Mouse (Mus musculus): ENCODE data around the gene Ntm. TPM values are rescaled to one million over a fixed set of nuclear protein-coding genes. Genes with fewer than 3 reads are reported as not detected.
A peak's percentile ranks its signal among the peaks of the same experiment; 100 is the strongest.

Gene Ntm
- polyA plus RNA-seq, 1 experiment from 2014 or later: 267 TPM

GRCm38 (mm10) chr9:29534773-29535172, 428.2 kb downstream of the Ntm start:
- WGBS: 54% methylated on average over 6 of the region's 6 CpGs

GRCm38 (mm10) chr9:29534304-29534703, 428.6 kb downstream of the Ntm start:
- no peak overlapping the region for H3K4me2 ChIP-seq (ENCODE audit: low read length)
- H3K9me3 ChIP-seq (replicated peaks; ENCODE audit: control insufficient read depth, low read length, poor library complexity, severe bottlenecking): no peaks in the 10 kb centered on the region
- no peak overlapping the region for H3K27ac ChIP-seq (ENCODE audit: low read length)
- H3K4me3 ChIP-seq (ENCODE audit: low read depth, low read length): no peak overlapping the region
- no peaks in the 10 kb centered on the region for H3K36me3 ChIP-seq (ENCODE audit: control insufficient read depth, insufficient read depth, low read length)
- WGBS: 31% methylated on average over 7 of the region's 7 CpGs
- H3K4me1 ChIP-seq (ENCODE audit: control insufficient read depth, insufficient read depth, low read length): peaks cover 8% of the 10 kb centered on the region
- no peak overlapping the region for H3K9ac ChIP-seq (ENCODE audit: low read depth, low read length)
- ATAC-seq: no peak
- no peaks in the 10 kb centered on the region for H3K27me3 ChIP-seq (ENCODE audit: control insufficient read depth, insufficient read depth, low read depth, low read length)

More at GRCm38 (mm10) chr9:29534773-29535172, 428.2 kb downstream of the Ntm start:
- Histone ChIP-seq H3K27me3 (ENCODE audit: control insufficient read depth, insufficient read depth, low read depth, low read length) (no peaks in the 10 kb centered on the region), H3K4me1 (ENCODE audit: control insufficient read depth, insufficient read depth, low read length) (peaks cover 8% of the 10 kb centered on the region), H3K36me3 (ENCODE audit: control insufficient read depth, insufficient read depth, low read length) (no peaks in the 10 kb centered on the region), H3K4me2 (ENCODE audit: low read length) (no peak overlapping the region), H3K9ac (ENCODE audit: low read depth, low read length) (no peak overlapping the region), H3K9me3 (replicated peaks; ENCODE audit: control insufficient read depth, low read length, poor library complexity, severe bottlenecking) (no peaks in the 10 kb centered on the region), H3K27ac (ENCODE audit: low read length) (no peak overlapping the region), H3K4me3 (ENCODE audit: low read depth, low read length) (no peak overlapping the region)
- no peak for ATAC-seq

- 19% methylated on average over 1 of the region's 1 CpGs for WGBS
- H3K27me3 ChIP-seq (ENCODE audit: control insufficient read depth, insufficient read depth, low read depth, low read length): no peaks in the 10 kb centered on the region
- no peak overlapping the region for H3K4me2 ChIP-seq (ENCODE audit: low read length)
- H3K4me1 ChIP-seq (ENCODE audit: control insufficient read depth, insufficient read depth, low read length): peaks cover 8% of the 10 kb centered on the region
- no peak overlapping the region for H3K4me3 ChIP-seq (ENCODE audit: low read depth, low read length)
- no peaks in the 10 kb centered on the region for H3K36me3 ChIP-seq (ENCODE audit: control insufficient read depth, insufficient read depth, low read length)
- H3K27ac ChIP-seq (ENCODE audit: low read length): no peak overlapping the region
- no peak for ATAC-seq
- no peaks in the 10 kb centered on the region for H3K9me3 ChIP-seq (replicated peaks; ENCODE audit: control insufficient read depth, low read length, poor library complexity, severe bottlenecking)
- H3K9ac ChIP-seq (ENCODE audit: low read depth, low read length): no peak overlapping the region
Observed at GRCm38 (mm10) chr9:29533556-29533955, 429.4 kb downstream of the Ntm start.

- no peak for ATAC-seq
- H3K36me3 ChIP-seq (ENCODE audit: control insufficient read depth, insufficient read depth, low read length): no peaks in the 10 kb centered on the region
- H3K9me3 ChIP-seq (replicated peaks; ENCODE audit: control insufficient read depth, low read length, poor library complexity, severe bottlenecking): no peaks in the 10 kb centered on the region
- no peak overlapping the region for H3K4me2 ChIP-seq (ENCODE audit: low read length)
- 86% methylated on average over 6 of the region's 6 CpGs for WGBS
- H3K4me1 ChIP-seq (ENCODE audit: control insufficient read depth, insufficient read depth, low read length): peaks cover 8% of the 10 kb centered on the region
- H3K4me3 ChIP-seq (ENCODE audit: low read depth, low read length): no peak overlapping the region
- H3K9ac ChIP-seq (ENCODE audit: low read depth, low read length): no peak overlapping the region
- H3K27me3 ChIP-seq (ENCODE audit: control insufficient read depth, insufficient read depth, low read depth, low read length): no peaks in the 10 kb centered on the region
- H3K27ac ChIP-seq (ENCODE audit: low read length): no peak overlapping the region
Observed at GRCm38 (mm10) chr9:29531147-29531917, 431.6 kb downstream of the Ntm start.

- Histone ChIP-seq H3K27ac (ENCODE audit: low read length) (no peak overlapping the region), H3K4me1 (ENCODE audit: control insufficient read depth, insufficient read depth, low read length) (peaks cover 12% of the 10 kb centered on the region), H3K36me3 (ENCODE audit: control insufficient read depth, insufficient read depth, low read length) (no peaks in the 10 kb centered on the region), H3K9ac (ENCODE audit: low read depth, low read length) (no peak overlapping the region), H3K9me3 (replicated peaks; ENCODE audit: control insufficient read depth, low read length, poor library complexity, severe bottlenecking) (no peaks in the 10 kb centered on the region), H3K4me2 (ENCODE audit: low read length) (no peak overlapping the region), H3K27me3 (ENCODE audit: control insufficient read depth, insufficient read depth, low read depth, low read length) (no peaks in the 10 kb centered on the region; the same call in 1 of the 2 replicates), H3K4me3 (ENCODE audit: low read depth, low read length) (no peak overlapping the region)
- WGBS: 61% methylated on average over 1 of the region's 1 CpGs
- no peak for ATAC-seq
Observed at GRCm38 (mm10) chr9:29524109-29524508, 438.8 kb downstream of the Ntm start.

- no peak overlapping the region for H3K4me3 ChIP-seq (ENCODE audit: low read depth, low read length)
- no peaks in the 10 kb centered on the region; the same call in 1 of the 2 replicates for H3K27me3 ChIP-seq (ENCODE audit: control insufficient read depth, insufficient read depth, low read depth, low read length)
- H3K4me2 ChIP-seq (ENCODE audit: low read length): no peak overlapping the region
- H3K36me3 ChIP-seq (ENCODE audit: control insufficient read depth, insufficient read depth, low read length): no peaks in the 10 kb centered on the region
- WGBS: 54% methylated on average over 3 of the region's 3 CpGs
- peak overlapping the region; percentile 35 for H3K27ac ChIP-seq (ENCODE audit: low read length)
- H3K9ac ChIP-seq (ENCODE audit: low read depth, low read length): no peak overlapping the region
- H3K4me1 ChIP-seq (ENCODE audit: control insufficient read depth, insufficient read depth, low read length): peaks cover 16% of the 10 kb centered on the region
- H3K9me3 ChIP-seq (replicated peaks; ENCODE audit: control insufficient read depth, low read length, poor library complexity, severe bottlenecking): no peaks in the 10 kb centered on the region
- ATAC-seq: peak; percentile 90
Observed at GRCm38 (mm10) chr9:29523221-29523620, 439.7 kb downstream of the Ntm start.

- ATAC-seq: no peak
- peak overlapping the region; percentile 63 for H3K27ac ChIP-seq (ENCODE audit: low read length)
- H3K36me3 ChIP-seq (ENCODE audit: control insufficient read depth, insufficient read depth, low read length): no peaks in the 10 kb centered on the region
- H3K4me2 ChIP-seq (ENCODE audit: low read length): no peak overlapping the region
- H3K9ac ChIP-seq (ENCODE audit: low read depth, low read length): no peak overlapping the region
- 50% methylated on average over 2 of the region's 2 CpGs for WGBS
- no peaks in the 10 kb centered on the region for H3K9me3 ChIP-seq (replicated peaks; ENCODE audit: control insufficient read depth, low read length, poor library complexity, severe bottlenecking)
- no peaks in the 10 kb centered on the region; the same call in 1 of the 2 replicates for H3K27me3 ChIP-seq (ENCODE audit: control insufficient read depth, insufficient read depth, low read depth, low read length)
- H3K4me3 ChIP-seq (ENCODE audit: low read depth, low read length): no peak overlapping the region
- H3K4me1 ChIP-seq (ENCODE audit: control insufficient read depth, insufficient read depth, low read length): peaks cover 28% of the 10 kb centered on the region
Observed at GRCm38 (mm10) chr9:29519181-29519580, 443.8 kb downstream of the Ntm start.

GRCm38 (mm10) chr9:29516688-29517087, 446.3 kb downstream of the Ntm start:
- Histone ChIP-seq H3K9ac (ENCODE audit: low read depth, low read length) (no peak overlapping the region), H3K27ac (ENCODE audit: low read length) (no peak overlapping the region), H3K4me2 (ENCODE audit: low read length) (no peak overlapping the region), H3K36me3 (ENCODE audit: control insufficient read depth, insufficient read depth, low read length) (no peaks in the 10 kb centered on the region), H3K4me1 (ENCODE audit: control insufficient read depth, insufficient read depth, low read length) (peaks cover 22% of the 10 kb centered on the region), H3K4me3 (ENCODE audit: low read depth, low read length) (no peak overlapping the region), H3K27me3 (ENCODE audit: control insufficient read depth, insufficient read depth, low read depth, low read length) (no peaks in the 10 kb centered on the region; the same call in 1 of the 2 replicates), H3K9me3 (replicated peaks; ENCODE audit: control insufficient read depth, low read length, poor library complexity, severe bottlenecking) (no peaks in the 10 kb centered on the region)
- ATAC-seq: no peak
- 56% methylated on average over 2 of the region's 2 CpGs for WGBS

- H3K4me2 ChIP-seq (ENCODE audit: low read length): peak overlapping the region; percentile 18; the same call in 1 of the 2 replicates
- H3K27me3 ChIP-seq (ENCODE audit: control insufficient read depth, insufficient read depth, low read depth, low read length): no peaks in the 10 kb centered on the region
- H3K9me3 ChIP-seq (replicated peaks; ENCODE audit: control insufficient read depth, low read length, poor library complexity, severe bottlenecking): no peaks in the 10 kb centered on the region
- no peak overlapping the region for H3K9ac ChIP-seq (ENCODE audit: low read depth, low read length)
- H3K36me3 ChIP-seq (ENCODE audit: control insufficient read depth, insufficient read depth, low read length): no peaks in the 10 kb centered on the region
- ATAC-seq: peak; percentile 68
- WGBS: 20% methylated on average over 17 of the region's 17 CpGs
- peaks cover 24% of the 10 kb centered on the region for H3K4me1 ChIP-seq (ENCODE audit: control insufficient read depth, insufficient read depth, low read length)
- H3K27ac ChIP-seq (ENCODE audit: low read length): 0 out of 2 replicates have a peak overlapping the region, but pooled peaks have one; percentile 53
- no peak overlapping the region for H3K4me3 ChIP-seq (ENCODE audit: low read depth, low read length)
Observed at GRCm38 (mm10) chr9:29514588-29515356, 448.2 kb downstream of the Ntm start.
